Mouse (Mus musculus): Measurements from ENCODE around the gene Oxld1. TPM values are rescaled to one million over a fixed set of nuclear protein-coding genes. Genes with fewer than 3 reads are reported as not detected.
"Not testable (repeated sequence)": the region's sequence is repeated elsewhere in the genome, so short reads cannot be mapped to it uniquely, and the experiment has no call there.

The Oxld1 gene
- total RNA-seq, 2 experiments from 2014 or later = 13.8 to 15.8 TPM

DNA sequence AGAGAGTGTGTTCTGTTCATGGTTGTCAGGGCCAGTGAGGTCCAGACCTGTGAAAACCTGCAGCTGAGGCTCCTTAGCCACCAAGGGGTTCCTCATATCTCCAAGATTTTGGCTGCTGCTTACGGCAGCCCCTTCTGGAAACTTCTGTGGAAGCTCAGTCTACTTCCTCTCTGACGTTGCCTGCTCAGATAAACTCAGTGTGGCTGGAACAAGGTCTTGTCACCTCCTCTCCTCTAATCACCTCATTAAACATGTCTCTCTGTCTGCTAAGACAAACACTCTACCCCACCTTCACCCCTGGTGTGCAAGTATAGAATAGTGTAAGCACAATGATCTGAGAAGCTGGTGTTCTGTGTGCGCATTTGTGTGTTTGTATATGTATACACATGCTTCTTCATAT is 12.4 kb downstream of the Oxld1 start:
- DNase-seq (ENCODE audit: extremely low spot score in 1 of 2, low spot score in 2 of 2) = no peak
- Histone ChIP-seq H3K4me3 (no peak overlapping the region), H3K27ac (no peak overlapping the region)
- TF ChIP-seq CTCF (IDR thresholded peaks at IDR 0.05) = no peak
- intact Hi-C loops (cut with DNase I) = no loop called here

DNA sequence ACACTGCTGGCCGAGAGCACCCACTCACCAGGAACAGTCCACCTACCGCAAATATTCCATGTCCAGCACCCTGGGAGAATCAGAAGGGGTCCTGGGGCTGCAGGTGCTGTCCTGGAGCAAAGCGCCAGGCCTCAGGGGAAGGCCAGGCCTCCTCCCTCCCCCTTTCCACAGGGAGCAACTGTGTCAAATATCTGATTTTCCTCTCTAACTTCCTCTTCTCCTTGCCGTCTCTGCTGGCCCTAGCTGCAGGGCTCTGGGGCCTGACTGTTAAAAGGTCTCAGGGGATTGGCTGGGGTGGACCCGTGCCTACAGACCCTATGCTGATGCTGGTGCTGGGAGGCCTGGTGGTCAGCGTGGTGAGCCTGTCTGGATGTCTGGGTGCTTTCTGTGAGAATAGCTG is 13.8 kb downstream of the Oxld1 start:
- DNase-seq (ENCODE audit: extremely low spot score in 1 of 2, low spot score in 2 of 2) = no peak
- no peak for TF ChIP-seq CTCF (IDR thresholded peaks at IDR 0.05)
- H3K4me3 ChIP-seq = no peak overlapping the region
- H3K27ac ChIP-seq = no peak overlapping the region
- intact Hi-C loops (cut with DNase I) = no loop called here

DNA sequence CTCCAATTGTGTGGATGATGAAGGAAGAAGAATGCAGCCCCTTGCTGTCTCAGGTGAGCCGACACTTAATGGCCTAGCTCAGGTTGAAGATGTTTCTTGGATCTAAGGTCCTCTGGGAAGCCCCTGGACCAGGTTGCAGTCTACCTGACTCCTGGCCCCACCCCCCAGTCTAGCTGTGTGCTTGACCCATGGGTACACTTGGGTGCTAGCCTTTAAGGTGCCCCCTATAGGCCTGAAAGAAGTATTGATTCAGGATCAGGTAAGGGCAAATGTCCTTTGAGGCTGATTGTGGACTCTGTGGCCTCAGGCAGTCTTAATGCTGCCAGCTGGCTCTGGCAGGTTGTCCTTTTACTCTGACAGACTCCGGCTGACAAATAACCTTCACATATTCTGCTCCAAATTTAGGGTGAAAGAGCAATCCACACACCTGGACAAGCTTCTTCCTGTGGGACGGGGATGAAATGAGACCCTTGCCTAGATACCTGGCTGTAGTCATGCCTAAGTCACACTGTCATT is 15.0 kb downstream of the Oxld1 start:
- H3K27ac ChIP-seq = no peak overlapping the region
- no peak overlapping the region for H3K4me3 ChIP-seq
- intact Hi-C loops (cut with DNase I) = no loop called here
- TF ChIP-seq CTCF (IDR thresholded peaks at IDR 0.05) = no peak; the same call in 1 of the 2 replicates
- DNase-seq (ENCODE audit: extremely low spot score in 1 of 2, low spot score in 2 of 2) = no peak

DNA sequence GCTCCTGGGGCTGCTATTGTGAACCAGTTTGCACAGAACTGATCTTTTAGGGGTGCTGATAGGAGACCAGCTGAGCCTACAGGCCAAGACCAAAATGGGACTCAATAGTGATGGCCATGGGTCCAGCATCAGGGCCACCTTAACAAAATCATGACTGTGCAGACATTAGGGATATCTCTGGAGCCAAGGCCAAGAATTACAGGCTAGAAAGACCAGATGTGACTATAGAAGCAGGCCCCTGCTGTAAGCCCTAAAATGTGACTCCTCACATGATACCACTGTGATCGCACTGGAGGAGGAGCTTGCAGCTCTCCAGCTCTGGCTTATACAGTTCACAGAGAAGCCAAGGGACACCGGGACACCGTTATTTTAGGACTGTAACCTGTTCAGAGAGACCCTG is 15.5 kb downstream of the Oxld1 start, which contains the start of gene Tspan10:
Gene Tspan10 (plus strand): TSS at position 301 of the 400 bp plus-strand sequence.
- H3K27ac ChIP-seq = no peak within 1 kb of the TSS
- TF ChIP-seq CTCF (IDR thresholded peaks at IDR 0.05) = no peak
- intact Hi-C loops (cut with DNase I) = no loop called here
- no peak for DNase-seq (ENCODE audit: extremely low spot score in 1 of 2, low spot score in 2 of 2)
- H3K4me3 ChIP-seq = no peak within 1 kb of the TSS

DNA sequence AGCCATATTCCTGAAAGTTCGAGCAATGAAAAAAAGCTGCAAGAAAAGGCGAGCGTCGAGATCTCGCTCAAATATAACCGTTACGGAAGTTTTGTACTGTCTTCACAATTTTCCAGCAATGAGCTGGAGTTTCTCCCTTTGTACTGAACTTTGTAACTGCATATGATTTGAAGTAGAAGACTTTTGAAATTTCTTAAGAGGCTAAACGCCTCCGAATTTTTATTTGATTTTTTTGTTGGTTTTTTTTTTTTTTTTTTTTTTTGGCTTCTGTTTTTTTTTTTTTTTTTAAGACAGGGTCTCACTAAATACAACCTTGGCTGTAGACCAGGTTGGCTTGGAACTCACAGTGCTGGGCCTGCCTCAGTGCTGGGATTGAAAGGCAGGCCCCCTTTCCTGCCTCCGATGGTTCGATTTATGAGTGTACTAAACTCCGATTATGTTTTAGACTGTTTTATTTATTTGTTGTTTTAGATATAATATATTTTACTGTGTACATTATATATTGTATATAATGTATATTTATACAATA is 19.9 kb downstream of the Oxld1 start:
- DNase-seq (ENCODE audit: extremely low spot score in 1 of 2, low spot score in 2 of 2) = no peak
- intact Hi-C loops (cut with DNase I) = no loop called here
- H3K27ac ChIP-seq = peak overlapping the region; percentile 92
- no peak for TF ChIP-seq CTCF (IDR thresholded peaks at IDR 0.05)
- H3K4me3 ChIP-seq = peak overlapping the region; percentile 95

DNA sequence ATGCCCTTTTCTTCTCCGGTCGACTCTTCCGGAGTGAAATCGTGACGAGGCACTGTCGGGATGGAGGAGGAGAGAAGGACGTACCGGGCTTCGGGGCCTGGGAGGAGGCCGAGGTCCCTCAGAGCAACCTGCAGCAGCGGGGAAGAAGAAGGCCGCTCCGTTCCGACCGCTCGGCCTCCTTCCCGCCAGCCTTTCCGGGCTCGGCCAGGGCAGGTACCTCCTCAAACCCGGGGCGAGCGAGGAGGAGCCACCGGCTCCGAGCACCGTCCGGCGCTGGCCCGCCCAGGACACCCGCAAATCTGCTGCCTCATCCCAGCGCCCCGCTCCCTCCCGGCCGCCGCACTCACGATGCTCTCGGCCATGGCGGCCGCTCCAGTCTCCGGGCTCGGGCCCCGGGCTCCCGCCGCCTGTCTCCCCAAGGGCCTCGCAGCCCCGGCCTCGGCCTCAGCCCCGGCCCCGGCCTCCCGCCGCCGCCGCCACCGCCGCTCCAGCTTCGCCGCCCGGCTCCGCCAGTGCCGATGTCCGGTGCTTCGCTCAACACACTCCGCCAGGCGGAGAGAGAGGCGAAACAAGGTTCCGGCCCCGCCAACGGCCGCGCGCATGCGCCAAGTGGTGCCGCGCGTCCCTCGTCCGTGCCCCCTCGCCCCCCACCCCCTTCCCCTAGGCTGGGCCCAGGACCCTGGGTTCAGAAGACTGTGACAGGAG is 20.6 kb downstream of the Oxld1 start, which contains the start of gene Nploc4:
Gene Nploc4 (minus strand): TSS at position 557 of the 705 bp plus-strand sequence.
- intact Hi-C loops (cut with DNase I) = no loop called here
- peak; percentile 85 to 89 for DNase-seq (ENCODE audit: extremely low spot score in 1 of 2, low spot score in 2 of 2)
- Histone ChIP-seq H3K4me3 (peak within 1 kb of the TSS; percentile 95), H3K27ac (peak within 1 kb of the TSS; percentile 92)
- TF ChIP-seq CTCF (IDR thresholded peaks at IDR 0.05) = peak; percentile 23

DNA sequence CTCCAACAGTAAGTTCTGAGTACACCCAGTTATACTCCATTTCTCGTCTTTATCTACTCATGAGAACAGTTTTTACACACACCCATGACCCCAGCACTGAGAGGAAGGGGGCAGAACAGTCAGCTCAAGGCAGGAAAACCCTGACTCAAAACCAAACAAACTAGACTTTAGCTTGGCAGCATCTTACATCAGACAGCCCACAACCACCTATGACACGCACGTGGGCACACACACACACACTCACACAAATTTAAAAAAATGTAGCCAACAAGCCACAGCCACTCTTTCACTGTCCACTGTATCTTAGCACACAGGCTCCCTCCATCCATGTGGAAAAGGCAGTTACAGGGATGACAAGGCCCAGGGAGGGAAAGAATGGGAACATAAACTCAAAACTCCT is 31.1 kb downstream of the Oxld1 start:
- intact Hi-C loops (cut with DNase I) = no loop called here
- no peak for TF ChIP-seq CTCF (IDR thresholded peaks at IDR 0.05)
- Histone ChIP-seq H3K4me3 (no peak overlapping the region), H3K27ac (no peak overlapping the region)
- no peak for DNase-seq (ENCODE audit: extremely low spot score in 1 of 2, low spot score in 2 of 2)

DNA sequence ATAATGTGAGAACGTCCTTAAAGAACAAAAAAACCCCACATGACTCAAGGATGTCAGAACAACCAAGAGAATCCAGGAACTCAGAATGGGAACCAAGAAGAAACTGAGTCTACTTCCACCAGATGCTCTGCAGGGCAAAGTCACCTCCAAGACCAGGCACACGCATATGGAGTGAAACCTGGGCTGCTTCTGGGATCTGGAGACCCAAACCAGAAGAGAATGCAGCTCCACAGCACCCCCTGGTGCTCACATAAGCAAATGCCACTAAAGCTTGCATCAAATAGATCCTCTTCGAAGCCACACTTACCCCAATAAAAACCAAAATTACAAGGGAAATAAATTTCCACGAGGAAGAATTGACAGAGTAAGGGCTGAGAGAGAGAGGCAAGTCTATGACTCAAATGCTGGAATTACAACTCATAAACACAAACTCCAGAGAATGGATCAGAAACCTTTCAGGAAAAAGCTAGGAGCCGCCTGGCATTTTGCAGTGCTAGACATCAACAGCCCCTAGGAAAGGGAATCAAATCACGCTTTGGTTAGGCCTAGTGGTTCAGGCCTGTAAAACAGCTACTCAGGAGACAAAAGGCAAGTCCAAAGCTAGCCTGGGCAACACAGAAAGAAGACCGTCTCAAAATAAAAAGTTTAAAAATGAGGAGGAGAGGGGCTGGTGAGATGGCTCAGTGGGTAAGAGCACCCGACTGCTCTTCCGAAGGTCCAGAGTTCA is 34.1 kb downstream of the Oxld1 start:
- intact Hi-C loops (cut with DNase I) = no loop called here
- Histone ChIP-seq H3K27ac (no peak overlapping the region), H3K4me3 (no peak overlapping the region)
- TF ChIP-seq CTCF (IDR thresholded peaks at IDR 0.05) = peak; percentile 82
- DNase-seq (ENCODE audit: extremely low spot score in 1 of 2, low spot score in 2 of 2) = peak; percentile 41 to 46

DNA sequence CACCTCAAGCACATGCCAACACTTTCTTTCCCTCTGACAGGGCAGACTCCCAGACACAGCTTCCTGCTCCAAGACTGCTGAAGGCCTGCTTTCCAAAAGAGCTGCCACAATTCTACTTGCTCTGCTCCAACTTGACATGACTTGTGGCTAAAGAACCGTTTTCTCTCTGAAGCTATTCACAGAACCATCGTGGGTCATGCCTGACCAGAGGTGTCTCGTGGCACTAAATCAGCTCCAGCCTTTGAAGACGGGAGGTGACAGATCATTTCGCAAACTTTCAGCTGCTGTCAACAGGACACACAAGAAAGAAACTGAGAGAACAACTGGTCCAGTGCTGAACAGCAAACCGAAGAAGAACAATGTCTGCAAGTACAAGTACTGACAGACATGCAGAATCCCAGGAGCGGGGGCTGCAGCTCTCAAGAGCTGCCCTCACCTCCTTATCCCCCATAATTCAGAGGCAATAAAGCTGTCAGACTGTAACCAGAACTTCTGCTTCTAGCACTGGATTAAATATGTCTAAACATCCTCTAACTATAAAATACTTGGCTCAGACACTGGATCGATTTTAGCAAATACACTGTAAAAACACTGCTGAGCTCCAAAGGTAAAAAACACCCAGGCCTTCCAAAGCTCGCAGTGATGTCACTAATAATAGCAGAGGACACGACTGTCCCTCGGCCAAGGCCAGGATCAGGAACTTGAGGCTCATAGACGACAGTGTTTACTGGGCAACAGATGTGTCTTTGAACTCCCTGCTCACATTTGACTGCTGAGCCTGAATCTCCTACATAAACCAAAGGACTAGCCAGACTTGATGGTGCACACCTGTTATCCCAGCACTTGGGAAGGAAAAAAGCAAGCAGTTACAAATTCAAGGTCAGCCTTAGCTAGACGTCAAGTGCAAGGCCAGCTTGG is 35.0 kb downstream of the Oxld1 start:
- H3K27ac ChIP-seq = no peak overlapping the region
- TF ChIP-seq CTCF (IDR thresholded peaks at IDR 0.05) = no peak
- H3K4me3 ChIP-seq = no peak overlapping the region
- intact Hi-C loops (cut with DNase I) = no loop called here
- DNase-seq (ENCODE audit: extremely low spot score in 1 of 2, low spot score in 2 of 2) = no peak

DNA sequence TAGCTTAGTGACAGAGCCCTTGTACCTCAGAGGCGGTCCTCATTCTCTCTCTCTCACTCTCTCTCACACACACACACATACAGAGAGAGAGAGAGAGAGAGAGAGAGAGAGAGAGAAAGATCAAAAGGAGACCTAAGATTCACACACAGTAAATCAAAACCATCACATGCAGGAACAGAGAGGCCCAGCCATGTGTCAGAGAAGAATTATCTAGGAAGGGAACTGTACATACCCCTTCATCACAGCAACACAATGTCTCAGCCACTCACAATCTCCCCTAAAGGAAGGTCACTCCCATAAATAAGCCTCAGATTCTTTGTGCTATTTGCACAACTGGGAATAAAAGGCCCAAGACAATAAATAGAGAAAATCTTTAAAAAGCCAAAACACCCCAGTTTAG is 39.3 kb downstream of the Oxld1 start:
- TF ChIP-seq CTCF (IDR thresholded peaks at IDR 0.05) = no peak
- no peak overlapping the region for H3K27ac ChIP-seq
- no peak overlapping the region for H3K4me3 ChIP-seq
- intact Hi-C loops (cut with DNase I) = no loop called here
- DNase-seq (ENCODE audit: extremely low spot score in 1 of 2, low spot score in 2 of 2) = no peak

DNA sequence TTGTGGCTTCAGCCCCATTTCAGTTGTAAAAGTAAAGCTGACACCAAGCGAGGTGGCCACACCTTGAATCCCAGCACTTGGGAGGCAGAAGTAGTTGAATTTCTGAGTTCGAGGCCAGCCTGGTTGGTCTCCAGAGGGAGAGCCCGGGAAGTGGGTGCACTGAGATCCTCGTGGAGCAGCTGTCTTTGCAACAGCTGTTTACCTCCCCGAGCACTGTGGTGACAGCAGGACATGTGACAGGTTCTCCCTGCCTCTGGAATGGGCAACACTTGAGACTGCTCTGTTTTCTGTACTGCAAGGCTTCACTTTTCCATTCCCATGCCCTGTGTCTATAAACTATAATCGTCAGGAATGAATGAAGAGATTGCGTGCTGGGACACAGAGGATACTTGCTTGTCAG is 40.0 kb downstream of the Oxld1 start:
- intact Hi-C loops (cut with DNase I) = no loop called here
- Histone ChIP-seq H3K27ac (no peak overlapping the region), H3K4me3 (no peak overlapping the region)
- no peak for DNase-seq (ENCODE audit: extremely low spot score in 1 of 2, low spot score in 2 of 2)
- no peak for TF ChIP-seq CTCF (IDR thresholded peaks at IDR 0.05)

DNA sequence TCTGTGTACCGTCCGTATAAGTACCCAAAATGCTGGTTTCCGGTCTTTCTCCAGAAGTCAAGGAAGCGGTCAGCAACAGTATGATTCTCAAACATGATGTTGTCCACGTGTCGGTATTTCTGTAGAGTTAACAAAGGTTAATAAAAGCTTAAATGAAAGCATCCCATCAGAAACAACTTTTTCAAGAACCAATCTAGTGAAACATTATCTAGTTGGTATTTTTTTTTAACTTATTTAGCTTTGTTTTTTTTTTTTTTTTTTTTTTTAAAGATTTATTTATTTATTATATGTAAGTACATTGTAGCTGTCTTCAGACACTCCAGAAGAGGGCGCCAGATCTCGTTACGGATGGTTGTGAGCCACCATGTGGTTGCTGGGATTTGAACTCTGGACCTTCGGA is 44.2 kb downstream of the Oxld1 start:
- intact Hi-C loops (cut with DNase I); H3K4me3 ChIP-seq; H3K27ac ChIP-seq; DNase-seq (ENCODE audit: extremely low spot score in 1 of 2, low spot score in 2 of 2): not testable (repeated sequence)

Other genes with a start within 250 kb of the Oxld1 start
- 10 to 100 TPM; 20.6 to 21.3 TPM for gene Bahcc1, start 225.1 kb downstream of the Oxld1 start, total RNA-seq (2021)
- 1,000 to 10,000 TPM; 1,100 to 1,129 TPM for gene Actg1, start 109.5 kb downstream of the Oxld1 start, total RNA-seq (2021)
- gene Fscn2, start 96.5 kb downstream of the Oxld1 start, total RNA-seq (2021) = under 1 TPM in 1 of 2 experiments, not detected in 1; 0.25 TPM
- gene Faap100, start 79.3 kb downstream of the Oxld1 start, total RNA-seq (2021) = 10 to 100 TPM; 16.1 to 17.6 TPM
- gene Nploc4, start 20.4 kb downstream of the Oxld1 start, total RNA-seq (2021) = 10 to 100 TPM; 70.9 to 72.4 TPM
- gene Tspan10, start 15.4 kb downstream of the Oxld1 start, total RNA-seq (2021) = 1 to 10 TPM in 1 of 2 experiments, not detected in 1; 3.8 TPM
- gene Pde6g, start 4.6 kb downstream of the Oxld1 start, total RNA-seq (2021) = 1 to 10 TPM in 1 of 2 experiments, under 1 TPM in 1; 0.45 to 1.1 TPM
- gene Ccdc137, start within 50 bp of the Oxld1 start, total RNA-seq (2021) = 10 to 100 TPM; 28.4 to 28.5 TPM
- gene Arl16, start 9.5 kb upstream of the Oxld1 start, total RNA-seq (2021) = 10 to 100 TPM; 47.9 to 51.9 TPM
- 10 to 100 TPM; 66.1 to 68.3 TPM for gene Mrpl12, start 26.5 kb upstream of the Oxld1 start, total RNA-seq (2021)
- gene Slc25a10, start 33.8 kb upstream of the Oxld1 start, total RNA-seq (2021) = 10 to 100 TPM; 17.7 to 21.3 TPM
- not detected for gene Gcgr, start 72.6 kb upstream of the Oxld1 start, total RNA-seq (2021)
- gene Mcrip1, start 91.7 kb upstream of the Oxld1 start, total RNA-seq (2021) = 10 to 100 TPM; 68.3 to 83.2 TPM
- not detected for gene Ppp1r27, start 93.1 kb upstream of the Oxld1 start, total RNA-seq (2021)
- 100 to 1,000 TPM; 114 to 120 TPM for gene P4hb, start 115.2 kb upstream of the Oxld1 start, total RNA-seq (2021)
- gene Arhgdia, start 123.6 kb upstream of the Oxld1 start, total RNA-seq (2021) = 100 to 1,000 TPM; 290 to 300 TPM
- gene Alyref, start 140.3 kb upstream of the Oxld1 start, total RNA-seq (2021) = 10 to 100 TPM; 56.4 to 64.1 TPM
- 10 to 100 TPM; 92.9 to 93.0 TPM for gene Anapc11, start 140.4 kb upstream of the Oxld1 start, total RNA-seq (2021)
- under 1 TPM in 1 of 2 experiments, not detected in 1; 0.95 TPM for gene Npb, start 150.4 kb upstream of the Oxld1 start, total RNA-seq (2021)
- 100 to 1,000 TPM; 133 to 140 TPM for gene Pcyt2, start 159.9 kb upstream of the Oxld1 start, total RNA-seq (2021)
- gene Sirt7, start 167.2 kb upstream of the Oxld1 start, total RNA-seq (2021) = 10 to 100 TPM; 43.2 to 45.3 TPM
- gene Mafg, start 175.5 kb upstream of the Oxld1 start, total RNA-seq (2021) = 100 to 1,000 TPM; 104 to 107 TPM
- 1 to 10 TPM; 2.4 to 3.1 TPM for gene Pycr1, start 185.7 kb upstream of the Oxld1 start, total RNA-seq (2021)
- gene Myadml2, start 190.1 kb upstream of the Oxld1 start, total RNA-seq (2021) = 1 to 10 TPM; 6.9 to 8.8 TPM
- 1 to 10 TPM; 4.0 to 7.2 TPM for gene Notum, start 203.1 kb upstream of the Oxld1 start, total RNA-seq (2021)
- gene Aspscr1, start 214.9 kb upstream of the Oxld1 start, total RNA-seq (2021) = 10 to 100 TPM; 47.4 to 54.9 TPM